Mouse (Mus musculus) urinary bladder, postnatal 36 days (tissue): ENCODE data around the gene Serpinb7.

ENCODE experiments used
- DNase-seq, 2 experiments: peaks; one replicate each; pipeline ENCODE4 v3.0.0; 2022; ENCODE audit warnings: low spot score in 2 of 2, mixed read lengths in 1 of 2

Serpinb7 gene

GRCm38 (mm10) chr1:107489577-107489976 is 90.1 kb downstream of the Serpinb7 start:
- no peak for DNase-seq

- no peak for DNase-seq
Observed at GRCm38 (mm10) chr1:107496789-107497188, 97.3 kb downstream of the Serpinb7 start.

GRCm38 (mm10) chr1:107502025-107502424 is 102.6 kb downstream of the Serpinb7 start:
- no peak for DNase-seq
